Mouse (Mus musculus): ENCODE measurements at regions not wholly inside any gene's neighbourhood (a gene's known extent, or its start where the extent isn't known, plus 50 kb on each side); places are given as distances from the start of the nearest gene placed in this dataset.

- DNase-seq = no peak
Measured at GRCm38 (mm10) chr7:92984701-92985682, 94.7 kb upstream of the Fam181b start.

DNA sequence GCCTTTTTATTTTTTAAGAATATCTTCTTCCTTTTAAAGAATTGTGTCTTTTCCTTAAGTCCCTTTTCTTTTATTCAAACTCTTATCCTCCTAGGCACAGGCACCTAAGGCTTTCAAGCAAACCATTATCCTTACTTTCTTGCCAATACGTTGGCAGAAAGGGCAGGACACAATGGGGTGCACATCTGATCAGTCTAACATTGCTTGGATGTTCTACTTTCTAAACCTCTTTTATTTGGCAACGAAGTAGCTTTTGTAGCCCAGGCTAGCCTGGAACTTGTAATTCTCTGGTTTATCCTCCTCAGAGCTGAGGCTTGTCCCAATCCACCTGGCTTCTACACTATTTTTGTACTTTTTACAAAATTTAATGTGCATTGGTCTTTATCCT lies 94.0 kb upstream of the Fam181b start:
- no peak for DNase-seq

DNA sequence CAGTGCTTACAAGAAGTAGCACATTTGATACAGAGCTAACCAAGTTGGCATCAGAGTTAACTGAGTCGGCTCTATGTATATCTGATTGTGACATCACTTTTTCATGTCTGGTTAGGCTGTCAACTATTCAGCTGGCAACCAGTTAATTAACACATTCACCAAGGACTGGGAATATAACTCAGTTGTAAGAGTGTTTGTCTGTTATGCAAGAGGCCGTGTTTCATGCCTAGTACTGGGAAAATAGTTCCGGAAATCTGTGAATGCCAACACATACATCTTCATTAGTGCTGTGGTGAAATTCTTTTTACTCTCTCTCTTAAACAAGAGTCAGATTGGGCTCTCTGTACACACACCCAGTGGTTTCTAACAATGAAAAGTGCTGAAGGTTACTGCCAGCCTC lies 80.8 kb upstream of the Fam181b start:
- DNase-seq = no peak

GRCm38 (mm10) chr7:93006694-93007231 lies 72.9 kb upstream of the Fam181b start:
- peak; percentile 11 for DNase-seq

- no peak for DNase-seq
Measured at GRCm38 (mm10) chr7:93007721-93008120, 71.9 kb upstream of the Fam181b start.

GRCm38 (mm10) chr7:93019390-93019789 lies 60.3 kb upstream of the Fam181b start:
- DNase-seq = no peak

DNA sequence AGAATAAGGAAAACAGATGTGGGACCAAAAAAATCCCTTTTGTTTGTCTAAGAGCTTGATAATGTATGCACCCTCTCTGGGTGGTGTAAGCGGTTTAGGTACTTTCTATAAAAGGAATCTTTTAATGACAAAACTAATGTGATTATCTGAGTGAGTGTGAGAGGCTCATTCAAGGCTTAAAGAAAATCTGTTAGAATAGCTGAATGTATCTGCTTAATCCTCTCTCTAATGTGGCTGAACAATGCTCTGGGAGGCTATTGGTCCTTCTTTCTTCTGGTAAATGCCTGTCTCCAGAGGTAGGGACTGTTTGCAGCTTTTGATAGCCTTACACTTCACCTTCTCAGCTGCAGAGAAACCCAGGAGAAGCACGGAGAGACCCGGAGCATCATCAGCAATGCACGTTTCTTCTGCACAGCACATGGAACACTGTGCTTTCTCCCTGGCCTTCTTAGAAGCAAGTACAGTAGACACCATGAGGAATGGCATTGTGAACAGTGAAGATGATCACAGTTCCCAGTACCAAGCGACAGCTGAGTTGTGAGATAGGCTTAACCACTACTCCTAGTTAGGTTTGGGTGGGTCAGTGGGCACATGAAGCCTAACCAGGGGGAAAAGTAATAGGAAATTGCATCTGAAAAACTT lies 56.1 kb upstream of the Fam181b start:
- DNase-seq = no peak

DNA sequence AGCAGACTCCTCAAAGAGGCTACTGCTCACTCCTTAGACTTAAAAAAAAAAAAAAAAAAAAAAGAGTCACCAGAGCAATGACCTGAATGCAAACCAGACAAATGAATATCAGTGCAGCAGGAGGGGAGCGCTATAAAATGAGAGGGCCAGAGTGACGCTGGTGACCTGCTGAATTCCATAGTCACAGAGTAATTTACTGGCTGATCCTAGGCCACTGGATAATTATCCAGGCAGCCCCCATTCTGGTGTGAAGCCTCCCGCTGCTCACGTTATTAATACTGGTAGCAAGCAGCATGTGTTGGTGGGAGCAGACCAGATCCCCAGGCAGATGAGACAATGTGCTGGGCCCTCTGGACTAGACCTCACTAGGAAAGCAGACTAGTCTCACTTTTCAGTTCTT lies 53.4 kb upstream of the Fam181b start:
- no peak for DNase-seq

All from lung, postnatal 14 days (tissue).